Mouse (Mus musculus) kidney, embryonic 16.5 days (tissue): ENCODE data around the gene Ankrd44. TPM values are rescaled to one million over a fixed set of nuclear protein-coding genes. Genes with fewer than 3 reads are reported as not detected.

Experiments used
- ATAC-seq: fragments of 200-750 bp; cut with Nextera tagmentation; 2 replicates; pipeline ENCODE4 v1.8.0; 2017; ENCODE audit warnings: moderate TSS enrichment; ENCODE audit not compliant: low FRiP score, low TSS enrichment
- H3K27ac ChIP-seq: fragments of 300-500 bp; sonication (generic); 2 replicates; pipeline ENCODE4 v1.5.1; 2014; ENCODE audit warnings: low read length
- H3K27me3 ChIP-seq: fragments of 300-500 bp; sonication (generic); 2 replicates; pipeline ENCODE4 v1.6.1; 2014; ENCODE audit warnings: low read length, control low read depth, mixed read lengths; ENCODE audit not compliant: insufficient read depth
- H3K36me3 ChIP-seq: fragments of 300-500 bp; sonication (generic); 2 replicates; pipeline ENCODE4 v1.6.1; 2014; ENCODE audit warnings: low read length, control low read depth, mixed read lengths; ENCODE audit not compliant: insufficient read depth
- H3K4me1 ChIP-seq: fragments of 300-500 bp; sonication (generic); 2 replicates; pipeline ENCODE4 v1.6.1; 2014; ENCODE audit warnings: low read length, control low read depth, mixed read lengths; ENCODE audit not compliant: insufficient read depth
- H3K4me2 ChIP-seq: fragments of 300-500 bp; sonication (generic); replicated peaks from 2 replicates; pipeline ENCODE4 v1.6.1; 2014; ENCODE audit warnings: low read depth, low read length
- H3K4me3 ChIP-seq: fragments of 300-500 bp; sonication (generic); 2 replicates; pipeline ENCODE4 v1.5.1; 2014; ENCODE audit warnings: mild to moderate bottlenecking, low read length
- H3K9ac ChIP-seq: fragments of 300-500 bp; sonication (generic); replicated peaks from 2 replicates; pipeline ENCODE4 v1.6.1; 2014; ENCODE audit warnings: low read length
- H3K9me3 ChIP-seq: fragments of 300-500 bp; sonication (generic); 2 replicates; pipeline ENCODE4 v1.6.1; 2016; ENCODE audit warnings: low read length, control low read depth
- WGBS: fragments of 180-500 bp; shearing (Covaris S2); extraction: QIAGEN DNeasy Blood & Tissue Kit; methylation state at CpG from one replicate; pipeline ENCODE4 v1.1.7; 2014; 5-methylcytosine and 5-hydroxymethylcytosine counted together
- polyA plus RNA-seq: library from polyadenylated mRNA; unstranded; fragments of >200 nt; fragmentation: Nextera tagmentation; extraction: Ambion mirVana; gene quantifications from 2 replicates; pipeline ENCODE4 v1.2.1, GENCODE M21; 2015

The Ankrd44 gene
- polyA plus RNA-seq, 1 experiment from 2014 or later: 6.6 TPM

- Histone ChIP-seq H3K9me3 (no peaks in the 10 kb centered on the region), H3K27me3 (no peaks in the 10 kb centered on the region), H3K9ac (no peak overlapping the region), H3K27ac (no peak overlapping the region), H3K36me3 (no peaks in the 10 kb centered on the region), H3K4me3 (no peak overlapping the region), H3K4me1 (peaks cover 9% of the 10 kb centered on the region; the same call in 1 of the 2 replicates), H3K4me2 (no peak overlapping the region)
- ATAC-seq: no peak
- 91% methylated on average over 5 of the region's 5 CpGs for WGBS
These were observed 96.4 kb downstream of the Ankrd44 start for GRCm38 (mm10) chr1:54829681-54830213.

- Histone ChIP-seq H3K9me3 (no peaks in the 10 kb centered on the region), H3K9ac (no peak overlapping the region), H3K27me3 (no peaks in the 10 kb centered on the region), H3K4me1 (peaks cover 14% of the 10 kb centered on the region; the same call in 1 of the 2 replicates), H3K4me3 (no peak overlapping the region), H3K27ac (no peak overlapping the region), H3K4me2 (no peak overlapping the region), H3K36me3 (no peaks in the 10 kb centered on the region)
- no peak for ATAC-seq
- WGBS: 78% methylated on average over 8 of the region's 8 CpGs
These were observed 98.4 kb downstream of the Ankrd44 start for GRCm38 (mm10) chr1:54827827-54828226.

GRCm38 (mm10) chr1:54827351-54827750 is 98.8 kb downstream of the Ankrd44 start:
- ATAC-seq: no peak
- no peaks in the 10 kb centered on the region for H3K36me3 ChIP-seq
- WGBS: 47% methylated on average over 3 of the region's 3 CpGs
- H3K27me3 ChIP-seq: no peaks in the 10 kb centered on the region
- peaks cover 14% of the 10 kb centered on the region; the same call in 1 of the 2 replicates for H3K4me1 ChIP-seq
- H3K9me3 ChIP-seq: no peaks in the 10 kb centered on the region
- H3K27ac ChIP-seq: no peak overlapping the region
- no peak overlapping the region for H3K9ac ChIP-seq
- no peak overlapping the region for H3K4me3 ChIP-seq
- no peak overlapping the region for H3K4me2 ChIP-seq

- H3K9me3 ChIP-seq: no peaks in the 10 kb centered on the region
- no peaks in the 10 kb centered on the region for H3K36me3 ChIP-seq
- H3K27ac ChIP-seq: no peak overlapping the region
- peaks cover 14% of the 10 kb centered on the region; the same call in 1 of the 2 replicates for H3K4me1 ChIP-seq
- no peak overlapping the region for H3K4me2 ChIP-seq
- 32% methylated on average over 4 of the region's 4 CpGs for WGBS
- H3K27me3 ChIP-seq: no peaks in the 10 kb centered on the region
- no peak overlapping the region for H3K9ac ChIP-seq
- ATAC-seq: peak; percentile 66; the same call in 1 of the 2 replicates
- no peak overlapping the region for H3K4me3 ChIP-seq
These were observed 99.7 kb downstream of the Ankrd44 start for GRCm38 (mm10) chr1:54826426-54826986.

GRCm38 (mm10) chr1:54825718-54826425 is 100.3 kb downstream of the Ankrd44 start:
- Histone ChIP-seq H3K36me3 (no peaks in the 10 kb centered on the region), H3K27ac (no peak overlapping the region), H3K4me1 (peaks cover 14% of the 10 kb centered on the region; the same call in 1 of the 2 replicates), H3K9ac (no peak overlapping the region), H3K27me3 (no peaks in the 10 kb centered on the region), H3K4me3 (no peak overlapping the region), H3K9me3 (no peaks in the 10 kb centered on the region), H3K4me2 (no peak overlapping the region)
- ATAC-seq: 0 out of 2 replicates have a peak, but pooled peaks have one; percentile 17
- WGBS: 55% methylated on average over 6 of the region's 6 CpGs

- Histone ChIP-seq H3K4me3 (no peak overlapping the region), H3K36me3 (no peaks in the 10 kb centered on the region), H3K27me3 (no peaks in the 10 kb centered on the region), H3K27ac (no peak overlapping the region), H3K4me1 (peaks cover 14% of the 10 kb centered on the region; the same call in 1 of the 2 replicates), H3K9ac (no peak overlapping the region), H3K9me3 (no peaks in the 10 kb centered on the region), H3K4me2 (no peak overlapping the region)
- 27% methylated on average over 14 of the region's 14 CpGs for WGBS
- ATAC-seq: peak; percentile 11; the same call in 1 of the 2 replicates
These were observed 101.9 kb downstream of the Ankrd44 start for GRCm38 (mm10) chr1:54824106-54824808.

GRCm38 (mm10) chr1:54821797-54822196 is 104.4 kb downstream of the Ankrd44 start:
- no peak overlapping the region for H3K9ac ChIP-seq
- H3K4me1 ChIP-seq: peaks cover 12% of the 10 kb centered on the region; the same call in 1 of the 2 replicates
- H3K4me3 ChIP-seq: no peak overlapping the region
- 71% methylated on average over 1 of the region's 1 CpGs for WGBS
- H3K4me2 ChIP-seq: no peak overlapping the region
- no peaks in the 10 kb centered on the region for H3K36me3 ChIP-seq
- no peak overlapping the region for H3K27ac ChIP-seq
- no peaks in the 10 kb centered on the region for H3K9me3 ChIP-seq
- no peaks in the 10 kb centered on the region for H3K27me3 ChIP-seq
- no peak for ATAC-seq

- peak overlapping the region; percentile 58; the same call in 1 of the 2 replicates for H3K27ac ChIP-seq
- H3K4me1 ChIP-seq: peaks cover 11% of the 10 kb centered on the region; the same call in 1 of the 2 replicates
- no peak overlapping the region for H3K4me2 ChIP-seq
- 40% methylated on average over 9 of the region's 9 CpGs for WGBS
- no peaks in the 10 kb centered on the region for H3K27me3 ChIP-seq
- peak; percentile 78; the same call in 1 of the 2 replicates for ATAC-seq
- no peak overlapping the region for H3K9ac ChIP-seq
- no peaks in the 10 kb centered on the region for H3K9me3 ChIP-seq
- no peak overlapping the region for H3K4me3 ChIP-seq
- no peaks in the 10 kb centered on the region for H3K36me3 ChIP-seq
These were observed 110.9 kb downstream of the Ankrd44 start for GRCm38 (mm10) chr1:54815206-54815855.

GRCm38 (mm10) chr1:54809811-54810549 is 116.2 kb downstream of the Ankrd44 start:
- Histone ChIP-seq H3K4me2 (no peak overlapping the region), H3K9me3 (no peaks in the 10 kb centered on the region), H3K36me3 (no peaks in the 10 kb centered on the region), H3K27me3 (no peaks in the 10 kb centered on the region), H3K9ac (no peak overlapping the region), H3K27ac (no peak overlapping the region), H3K4me3 (no peak overlapping the region), H3K4me1 (peaks cover 2% of the 10 kb centered on the region; the same call in 1 of the 2 replicates)
- no peak for ATAC-seq
- WGBS: 81% methylated on average over 10 of the region's 10 CpGs
